Mouse (Mus musculus): ENCODE data around the gene C530025M09Rik. TPM values are rescaled to one million over a fixed set of nuclear protein-coding genes. Genes with fewer than 3 reads are reported as not detected.

C530025M09Rik gene
- total RNA-seq, 2 experiments from 2014 or later: 1.7 to 2.1 TPM

DNA sequence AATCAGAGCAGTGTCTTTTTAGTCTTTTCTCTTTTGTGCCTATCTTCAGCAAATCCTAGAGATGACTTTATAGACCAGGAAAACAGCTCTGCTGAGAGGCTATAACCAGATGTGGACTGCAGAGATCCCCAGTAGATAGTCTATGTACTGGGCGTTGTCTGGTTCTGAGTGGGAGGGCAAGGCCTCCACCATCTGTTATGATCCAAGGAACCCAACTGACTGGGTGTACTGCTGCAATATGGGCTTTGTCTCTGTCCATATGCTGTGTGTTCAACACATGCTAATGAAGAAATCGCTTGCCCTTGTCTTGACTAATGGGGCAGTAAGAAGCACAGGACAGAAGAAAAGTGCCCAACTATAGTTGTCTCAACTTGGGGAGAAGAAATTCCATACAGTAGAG lies 25.8 kb downstream of the C530025M09Rik start:
- no peak for DNase-seq (ENCODE audit: low spot score in 2 of 2)

DNA sequence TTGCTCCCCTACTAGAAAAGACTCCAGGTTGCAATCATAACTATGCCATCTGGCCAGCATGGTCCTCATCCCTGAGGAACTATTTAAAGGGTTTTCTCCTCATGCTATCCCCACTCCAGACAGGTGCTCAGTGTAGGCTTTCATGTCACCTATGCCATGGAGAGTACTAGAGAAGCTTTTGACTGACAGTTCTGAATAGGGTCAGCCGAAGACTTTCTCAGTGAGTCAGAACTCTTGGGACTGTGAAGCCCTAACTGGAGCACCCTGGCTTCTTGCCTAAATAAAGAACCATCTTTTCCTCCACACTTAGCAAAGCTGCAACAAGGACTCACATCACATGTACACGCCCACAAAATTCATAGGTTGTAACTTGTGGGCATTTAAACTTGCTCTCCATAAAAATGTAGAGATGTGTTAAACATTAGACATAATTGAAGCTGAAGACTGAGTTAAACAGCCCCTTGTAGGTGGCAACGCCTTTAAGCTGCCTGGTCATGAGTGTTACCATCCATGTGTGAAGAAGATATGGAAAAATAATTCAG lies 26.3 kb downstream of the C530025M09Rik start:
- DNase-seq (ENCODE audit: low spot score in 2 of 2): peak in 1 of 2 experiments; percentile 8

DNA sequence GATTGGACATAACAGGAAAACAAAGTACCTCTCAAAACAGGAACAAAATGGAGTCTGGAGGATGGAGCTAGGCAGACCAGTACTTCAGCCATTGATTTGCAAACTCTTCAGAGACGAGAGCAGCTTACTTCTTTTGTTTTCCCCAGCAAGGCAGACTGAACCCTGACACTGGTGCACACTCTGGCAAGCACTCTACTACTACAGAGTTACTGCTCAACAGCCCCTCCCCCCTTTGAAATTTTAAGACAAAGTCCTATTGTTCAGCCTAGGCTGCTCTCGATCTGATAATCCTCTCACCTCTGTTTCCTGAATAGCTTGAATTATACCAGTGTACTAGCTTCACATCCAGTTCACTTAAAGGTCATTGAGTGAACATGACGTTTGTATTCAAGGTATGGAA lies 32.4 kb downstream of the C530025M09Rik start:
- DNase-seq (ENCODE audit: low spot score in 2 of 2): no peak

Other genes starting within 250 kb of the C530025M09Rik start
- 10 to 100 TPM; 52.9 to 64.0 TPM for gene Syndig1, start 2.0 kb downstream of the C530025M09Rik start, total RNA-seq (2021)

Measured in left cerebral cortex, adult 18-20 months (tissue).